Mouse (Mus musculus): ENCODE results near the gene Plk5. TPM values are rescaled to one million over a fixed set of nuclear protein-coding genes. Genes with fewer than 3 reads are reported as not detected.

The Plk5 gene
- polyA plus RNA-seq, 1 experiment from 2014 or later, result 1.2 TPM

GRCm38 (mm10) chr10:80397524-80398173 lies 41.4 kb downstream of the Plk5 start:
- H3K27me3 ChIP-seq (replicated peaks; ENCODE audit: control insufficient read depth, insufficient read depth, low read length), result no peaks in the 10 kb centered on the region
- H3K27ac ChIP-seq (ENCODE audit: low read depth, low read length), result peak overlapping the region; percentile 99
- peaks cover 59% of the 10 kb centered on the region for H3K36me3 ChIP-seq (ENCODE audit: control insufficient read depth, insufficient read depth, low read length)
- H3K4me1 ChIP-seq (ENCODE audit: control insufficient read depth, insufficient read depth, low read length), result peaks cover 18% of the 10 kb centered on the region
- H3K9ac ChIP-seq (ENCODE audit: low read length), result peak overlapping the region; percentile 92
- peak overlapping the region; percentile 56 for H3K4me2 ChIP-seq (ENCODE audit: low read length)
- no peak for DNase-seq (ENCODE audit: low spot score)
- ATAC-seq, result no peak
- no peaks in the 10 kb centered on the region for H3K9me3 ChIP-seq (replicated peaks; ENCODE audit: control insufficient read depth, low read length)
- 36% methylated on average over 8 of the region's 8 CpGs for WGBS
- H3K4me3 ChIP-seq (ENCODE audit: low read depth, low read length), result peak overlapping the region; percentile 87

- Histone ChIP-seq H3K27me3 (replicated peaks; ENCODE audit: control insufficient read depth, insufficient read depth, low read length) (no peaks in the 10 kb centered on the region), H3K4me3 (ENCODE audit: low read depth, low read length) (peak overlapping the region; percentile 87), H3K4me1 (ENCODE audit: control insufficient read depth, insufficient read depth, low read length) (peaks cover 18% of the 10 kb centered on the region), H3K27ac (ENCODE audit: low read depth, low read length) (peak overlapping the region; percentile 99), H3K9me3 (replicated peaks; ENCODE audit: control insufficient read depth, low read length) (no peaks in the 10 kb centered on the region), H3K9ac (ENCODE audit: low read length) (peak overlapping the region; percentile 92), H3K36me3 (ENCODE audit: control insufficient read depth, insufficient read depth, low read length) (peaks cover 59% of the 10 kb centered on the region), H3K4me2 (ENCODE audit: low read length) (peak overlapping the region; percentile 56)
- DNase-seq (ENCODE audit: low spot score) (no peak), ATAC-seq (no peak)
- 0% methylated on average over 1 of the region's 1 CpGs for WGBS
Measured at GRCm38 (mm10) chr10:80398174-80398535, 41.9 kb downstream of the Plk5 start.

GRCm38 (mm10) chr10:80398719-80399190 lies 42.5 kb downstream of the Plk5 start:
- ATAC-seq, result peak; percentile 81
- Histone ChIP-seq H3K27ac (ENCODE audit: low read depth, low read length) (peak overlapping the region; percentile 99), H3K27me3 (replicated peaks; ENCODE audit: control insufficient read depth, insufficient read depth, low read length) (no peaks in the 10 kb centered on the region), H3K9me3 (replicated peaks; ENCODE audit: control insufficient read depth, low read length) (no peaks in the 10 kb centered on the region), H3K4me3 (ENCODE audit: low read depth, low read length) (peak overlapping the region; percentile 87), H3K4me2 (ENCODE audit: low read length) (peak overlapping the region; percentile 56), H3K36me3 (ENCODE audit: control insufficient read depth, insufficient read depth, low read length) (peaks cover 59% of the 10 kb centered on the region), H3K9ac (ENCODE audit: low read length) (peak overlapping the region; percentile 92), H3K4me1 (ENCODE audit: control insufficient read depth, insufficient read depth, low read length) (peaks cover 18% of the 10 kb centered on the region)
- DNase-seq (ENCODE audit: low spot score), result peak; percentile 99
- WGBS, result under 1% methylated on average over 59 of the region's 59 CpGs

- peak within 1 kb of the TSS; percentile 87 for H3K4me3 ChIP-seq (ENCODE audit: low read depth, low read length)
- H3K27ac ChIP-seq (ENCODE audit: low read depth, low read length), result peak within 1 kb of the TSS; percentile 99
- no peaks in the 10 kb centered on the region for H3K27me3 ChIP-seq (replicated peaks; ENCODE audit: control insufficient read depth, insufficient read depth, low read length)
- H3K4me1 ChIP-seq (ENCODE audit: control insufficient read depth, insufficient read depth, low read length), result peaks cover 18% of the 10 kb centered on the region
- ATAC-seq, result peak; percentile 96
- peaks cover 59% of the 10 kb centered on the region for H3K36me3 ChIP-seq (ENCODE audit: control insufficient read depth, insufficient read depth, low read length)
- peak; percentile 100 for DNase-seq (ENCODE audit: low spot score)
- H3K9me3 ChIP-seq (replicated peaks; ENCODE audit: control insufficient read depth, low read length), result no peaks in the 10 kb centered on the region
- WGBS, result under 1% methylated on average over 62 of the region's 82 CpGs
- H3K9ac ChIP-seq (ENCODE audit: low read length), result peak within 1 kb of the TSS; percentile 92
- H3K4me2 ChIP-seq (ENCODE audit: low read length), result peak within 1 kb of the TSS; percentile 56
Measured at GRCm38 (mm10) chr10:80399191-80399972, 43.1 kb downstream of the Plk5 start, which contains the start of gene Mbd3. TSS of gene Mbd3 (minus strand) at chr10:80399550.

- peaks cover 18% of the 10 kb centered on the region for H3K4me1 ChIP-seq (ENCODE audit: control insufficient read depth, insufficient read depth, low read length)
- no peak for ATAC-seq
- DNase-seq (ENCODE audit: low spot score), result no peak
- H3K27ac ChIP-seq (ENCODE audit: low read depth, low read length), result peak overlapping the region; percentile 87
- H3K27me3 ChIP-seq (replicated peaks; ENCODE audit: control insufficient read depth, insufficient read depth, low read length), result no peaks in the 10 kb centered on the region
- peak overlapping the region; percentile 56 for H3K4me2 ChIP-seq (ENCODE audit: low read length)
- peak overlapping the region; percentile 87 for H3K4me3 ChIP-seq (ENCODE audit: low read depth, low read length)
- H3K9me3 ChIP-seq (replicated peaks; ENCODE audit: control insufficient read depth, low read length), result no peaks in the 10 kb centered on the region
- peaks cover 51% of the 10 kb centered on the region for H3K36me3 ChIP-seq (ENCODE audit: control insufficient read depth, insufficient read depth, low read length)
- peak overlapping the region; percentile 70 for H3K9ac ChIP-seq (ENCODE audit: low read length)
- WGBS, result 14% methylated on average over 17 of the region's 17 CpGs
Measured at GRCm38 (mm10) chr10:80399973-80400703, 43.9 kb downstream of the Plk5 start.

- DNase-seq (ENCODE audit: low spot score) (no peak), ATAC-seq (no peak)
- Histone ChIP-seq H3K27me3 (replicated peaks; ENCODE audit: control insufficient read depth, insufficient read depth, low read length) (no peaks in the 10 kb centered on the region), H3K4me3 (ENCODE audit: low read depth, low read length) (no peak overlapping the region), H3K36me3 (ENCODE audit: control insufficient read depth, insufficient read depth, low read length) (peaks cover 45% of the 10 kb centered on the region), H3K9me3 (replicated peaks; ENCODE audit: control insufficient read depth, low read length) (no peaks in the 10 kb centered on the region), H3K4me2 (ENCODE audit: low read length) (no peak overlapping the region; the same call in 1 of the 2 replicates), H3K27ac (ENCODE audit: low read depth, low read length) (no peak overlapping the region), H3K4me1 (ENCODE audit: control insufficient read depth, insufficient read depth, low read length) (peaks cover 24% of the 10 kb centered on the region), H3K9ac (ENCODE audit: low read length) (peak overlapping the region; percentile 70; the same call in 1 of the 2 replicates)
- 90% methylated on average over 4 of the region's 4 CpGs for WGBS
Measured at GRCm38 (mm10) chr10:80400704-80401161, 44.5 kb downstream of the Plk5 start.

GRCm38 (mm10) chr10:80403044-80403692 lies 46.9 kb downstream of the Plk5 start:
- no peaks in the 10 kb centered on the region for H3K9me3 ChIP-seq (replicated peaks; ENCODE audit: control insufficient read depth, low read length)
- no peaks in the 10 kb centered on the region for H3K27me3 ChIP-seq (replicated peaks; ENCODE audit: control insufficient read depth, insufficient read depth, low read length)
- H3K4me3 ChIP-seq (ENCODE audit: low read depth, low read length), result no peak overlapping the region
- DNase-seq (ENCODE audit: low spot score), result no peak
- H3K27ac ChIP-seq (ENCODE audit: low read depth, low read length), result no peak overlapping the region
- no peak for ATAC-seq
- peaks cover 22% of the 10 kb centered on the region for H3K4me1 ChIP-seq (ENCODE audit: control insufficient read depth, insufficient read depth, low read length)
- peaks cover 30% of the 10 kb centered on the region for H3K36me3 ChIP-seq (ENCODE audit: control insufficient read depth, insufficient read depth, low read length)
- 96% methylated on average over 4 of the region's 4 CpGs for WGBS
- H3K4me2 ChIP-seq (ENCODE audit: low read length), result no peak overlapping the region
- H3K9ac ChIP-seq (ENCODE audit: low read length), result no peak overlapping the region

- Histone ChIP-seq H3K36me3 (ENCODE audit: control insufficient read depth, insufficient read depth, low read length) (peaks cover 45% of the 10 kb centered on the region), H3K4me2 (ENCODE audit: low read length) (peak overlapping the region; percentile 62), H3K4me3 (ENCODE audit: low read depth, low read length) (peak overlapping the region; percentile 76), H3K9ac (ENCODE audit: low read length) (peak overlapping the region; percentile 76), H3K9me3 (replicated peaks; ENCODE audit: control insufficient read depth, low read length) (no peaks in the 10 kb centered on the region), H3K4me1 (ENCODE audit: control insufficient read depth, insufficient read depth, low read length) (peaks cover 16% of the 10 kb centered on the region), H3K27ac (ENCODE audit: low read depth, low read length) (no peak overlapping the region), H3K27me3 (replicated peaks; ENCODE audit: control insufficient read depth, insufficient read depth, low read length) (no peaks in the 10 kb centered on the region)
- DNase-seq (ENCODE audit: low spot score) (no peak), ATAC-seq (no peak)
- 59% methylated on average over 10 of the region's 10 CpGs for WGBS
Measured at GRCm38 (mm10) chr10:80405481-80406173, 49.4 kb downstream of the Plk5 start.
